Mouse (Mus musculus): ENCODE results near the gene Acaca.

Acaca gene

DNA sequence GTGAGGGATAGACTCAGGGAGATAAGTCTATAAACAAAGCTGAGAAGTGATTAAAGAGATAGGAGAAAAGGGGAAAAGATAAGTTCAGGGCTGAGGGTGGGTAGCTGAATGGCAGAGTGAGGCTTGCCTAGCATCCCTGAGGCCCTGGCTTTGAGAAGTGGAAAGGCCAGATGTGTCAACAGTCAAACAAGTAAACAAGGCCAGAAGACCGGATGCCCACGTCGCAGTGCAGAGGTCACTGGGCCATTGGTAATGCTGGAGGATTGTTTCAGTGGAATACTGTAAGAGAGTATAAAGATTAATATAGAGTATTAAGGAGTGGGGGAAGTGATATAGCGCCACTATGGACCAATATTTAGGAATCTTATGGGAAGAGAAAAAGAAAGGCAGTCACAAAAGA is 89.5 kb downstream of the Acaca start:
- no peak for DNase-seq (ENCODE audit: low read depth in 2 of 2, low spot score in 2 of 2)

DNA sequence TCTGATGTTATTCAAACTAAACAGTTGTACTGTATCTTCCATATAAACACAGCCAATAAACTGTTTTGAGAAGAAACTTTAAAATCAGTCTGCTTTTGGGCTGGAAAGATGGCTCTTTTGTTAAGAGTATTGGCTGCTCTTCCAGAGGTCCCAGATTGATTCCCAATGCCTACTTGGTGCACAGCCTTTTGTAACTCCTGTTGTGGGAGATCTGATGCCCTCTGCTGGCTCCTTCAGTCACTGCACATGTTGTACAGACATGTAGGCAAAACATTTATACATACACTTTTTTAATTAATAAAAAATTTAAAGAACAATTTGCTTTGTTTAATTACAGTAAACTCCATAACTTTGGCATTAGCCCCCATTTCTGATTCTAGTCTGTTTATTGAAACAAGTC is 114.1 kb downstream of the Acaca start:
- peak; percentile 19 to 40 for DNase-seq (ENCODE audit: low read depth in 2 of 2, low spot score in 2 of 2)

GRCm38 (mm10) chr11:84247370-84247769 is 117.9 kb downstream of the Acaca start:
- no peak for DNase-seq (ENCODE audit: low read depth in 2 of 2, low spot score in 2 of 2)

DNA sequence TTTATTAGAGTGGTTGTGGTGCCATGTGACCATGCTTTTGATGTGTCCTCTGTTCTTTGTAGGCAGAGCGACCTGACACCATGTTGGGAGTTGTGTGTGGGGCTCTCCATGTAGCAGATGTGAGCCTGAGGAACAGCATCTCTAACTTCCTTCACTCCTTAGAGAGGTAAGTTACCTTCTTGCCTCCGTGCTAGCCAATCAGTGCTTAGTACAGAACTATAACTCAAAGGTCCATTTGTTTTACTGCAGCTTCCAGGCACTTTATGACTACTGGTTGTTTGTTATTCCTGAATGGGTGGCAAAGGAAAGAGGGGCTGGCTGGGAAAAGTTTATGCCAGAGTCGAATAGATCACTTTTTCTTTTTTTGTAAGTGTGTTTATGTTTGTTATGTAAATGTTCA is 121.7 kb downstream of the Acaca start:
- DNase-seq (ENCODE audit: low read depth in 2 of 2, low spot score in 2 of 2), result no peak

GRCm38 (mm10) chr11:84252425-84252824 is 123.0 kb downstream of the Acaca start:
- no peak for DNase-seq (ENCODE audit: low read depth in 2 of 2, low spot score in 2 of 2)

GRCm38 (mm10) chr11:84255879-84256278 is 126.4 kb downstream of the Acaca start:
- no peak for DNase-seq (ENCODE audit: low read depth in 2 of 2, low spot score in 2 of 2)

DNA sequence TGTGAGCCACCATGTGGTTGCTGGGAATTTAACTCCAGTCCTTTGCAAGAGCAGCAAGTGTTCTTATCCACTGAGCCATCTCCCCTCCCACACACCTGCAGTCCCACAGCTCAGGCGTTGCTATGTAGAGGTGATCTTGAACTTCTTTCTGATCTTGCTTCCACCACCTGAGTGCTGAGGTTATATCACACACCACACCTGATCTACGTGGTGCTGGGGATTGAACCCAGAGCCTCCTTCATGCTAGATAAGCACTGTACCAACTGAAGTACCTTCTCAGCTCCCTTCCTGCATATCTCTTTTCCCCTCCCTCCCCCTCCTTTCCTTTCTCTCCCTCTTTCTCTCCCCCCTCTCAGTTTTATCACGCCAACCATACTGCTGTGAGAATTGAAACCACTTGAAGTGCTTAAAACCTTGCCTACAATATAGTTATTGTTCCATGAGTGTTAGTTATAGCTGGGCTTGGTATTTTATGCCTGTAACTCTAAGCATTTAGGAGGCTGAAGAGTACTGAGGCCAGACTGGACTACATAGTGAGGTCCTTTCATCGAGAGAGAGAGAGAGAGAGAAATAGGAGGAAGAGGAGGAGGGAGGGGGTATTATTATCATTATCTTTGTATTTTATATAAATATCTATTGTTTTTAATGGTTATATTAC is 128.7 kb downstream of the Acaca start:
- no peak for DNase-seq (ENCODE audit: low read depth in 2 of 2, low spot score in 2 of 2)

DNA sequence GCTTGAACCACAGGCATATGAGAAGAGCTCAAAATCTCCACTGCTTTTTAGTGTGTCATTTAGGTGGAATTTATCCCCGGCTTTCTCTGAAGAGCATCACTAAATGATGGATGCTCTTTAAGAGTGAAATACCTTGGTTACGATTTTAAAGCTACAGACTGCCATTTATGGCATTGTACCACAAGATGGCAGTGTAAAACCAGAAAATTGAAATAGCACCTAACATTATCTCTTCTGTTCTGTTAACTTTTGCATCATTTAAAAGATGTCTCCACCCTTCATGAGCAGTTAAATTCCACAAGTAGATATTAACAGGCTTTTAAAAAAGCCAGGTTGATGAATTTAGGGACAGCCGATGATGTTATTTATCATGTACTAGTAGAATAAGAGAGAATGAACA is 135.0 kb downstream of the Acaca start:
- no peak for DNase-seq (ENCODE audit: low read depth in 2 of 2, low spot score in 2 of 2)

DNA sequence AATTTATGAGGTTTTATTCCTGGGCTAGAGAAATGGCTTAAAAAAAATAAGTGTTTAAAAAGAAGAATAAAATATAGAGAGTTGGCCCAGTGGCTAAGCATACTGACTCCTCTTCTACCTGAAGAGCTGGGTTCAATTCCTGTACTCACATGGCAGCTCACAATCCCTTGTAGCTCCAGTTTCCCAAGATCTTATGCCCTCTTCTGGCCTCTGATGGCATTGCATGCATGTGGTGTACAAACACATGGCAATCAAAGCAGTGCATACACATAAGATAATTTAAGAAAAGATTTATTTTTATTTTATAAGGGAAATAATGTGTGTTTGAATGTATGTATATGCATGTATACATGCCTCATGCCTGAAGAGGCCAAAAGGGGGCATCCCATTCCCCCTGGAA is 138.6 kb downstream of the Acaca start:
- peak; percentile 3 to 16 for DNase-seq (ENCODE audit: low read depth in 2 of 2, low spot score in 2 of 2)

DNA sequence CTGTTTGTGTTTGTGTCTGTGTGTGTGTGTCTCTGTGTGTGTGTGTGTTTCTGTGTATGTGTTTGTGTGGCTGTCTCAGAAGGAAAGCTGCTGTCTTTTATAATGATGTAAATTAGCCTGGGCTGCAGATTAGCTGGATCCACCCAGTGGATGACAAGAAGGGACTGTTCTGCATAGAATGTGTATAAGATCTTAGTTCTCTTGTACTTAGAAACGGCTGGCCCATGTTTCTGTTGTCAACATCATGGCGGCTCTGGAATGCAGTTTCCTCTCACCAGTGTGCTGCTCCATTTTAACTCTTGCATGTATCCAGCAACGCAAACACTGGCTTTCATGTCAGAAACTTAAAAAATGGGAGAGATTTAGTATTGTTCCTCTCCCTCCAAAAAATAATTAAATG is 141.0 kb downstream of the Acaca start:
- no peak for DNase-seq (ENCODE audit: low read depth in 2 of 2, low spot score in 2 of 2)

DNA sequence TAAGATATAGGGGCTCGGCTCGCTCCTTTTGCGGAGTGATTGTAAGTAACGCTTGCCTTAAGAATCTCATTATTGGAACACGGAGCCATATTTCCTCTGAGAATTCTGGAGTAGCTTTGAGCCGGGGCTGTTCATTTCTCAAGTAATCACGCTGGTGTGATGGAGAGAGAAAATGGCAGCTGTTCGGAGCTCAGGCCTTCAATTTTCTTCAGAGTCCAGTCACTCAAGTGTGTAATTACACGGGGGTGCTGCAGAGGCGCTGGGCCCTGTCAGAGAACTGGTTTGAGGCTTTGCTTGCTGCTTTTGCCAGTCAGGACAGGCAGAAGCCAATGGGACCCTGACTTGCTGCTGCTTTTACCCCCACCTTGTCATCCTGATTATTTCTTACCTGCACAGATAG is 142.5 kb downstream of the Acaca start:
- DNase-seq (ENCODE audit: low read depth in 2 of 2, low spot score in 2 of 2), result no peak

GRCm38 (mm10) chr11:84272574-84272973 is 143.1 kb downstream of the Acaca start:
- no peak for DNase-seq (ENCODE audit: low read depth in 2 of 2, low spot score in 2 of 2)

- DNase-seq (ENCODE audit: low read depth in 2 of 2, low spot score in 2 of 2), result no peak
Observed at GRCm38 (mm10) chr11:84276979-84277378, 147.5 kb downstream of the Acaca start.

DNA sequence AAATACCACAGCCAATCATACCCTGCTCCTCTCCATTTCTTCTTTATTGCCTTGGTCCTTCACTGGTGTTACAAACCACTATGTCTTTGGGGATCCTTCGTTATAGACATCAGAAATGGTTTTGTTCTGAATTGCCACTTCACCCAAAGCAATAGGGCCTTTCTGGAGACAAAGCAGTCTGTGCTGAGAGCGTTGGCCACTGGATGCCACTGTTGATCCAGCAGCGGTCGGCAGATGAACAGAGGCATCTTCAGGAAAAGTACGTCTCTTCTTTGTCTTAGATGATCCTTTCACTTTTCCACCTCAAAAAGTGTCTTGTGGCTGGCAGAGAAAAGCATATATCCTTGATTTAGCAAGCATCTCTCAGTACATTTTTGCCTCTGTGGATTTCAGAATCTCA is 151.8 kb downstream of the Acaca start:
- no peak for DNase-seq (ENCODE audit: low read depth in 2 of 2, low spot score in 2 of 2)

DNA sequence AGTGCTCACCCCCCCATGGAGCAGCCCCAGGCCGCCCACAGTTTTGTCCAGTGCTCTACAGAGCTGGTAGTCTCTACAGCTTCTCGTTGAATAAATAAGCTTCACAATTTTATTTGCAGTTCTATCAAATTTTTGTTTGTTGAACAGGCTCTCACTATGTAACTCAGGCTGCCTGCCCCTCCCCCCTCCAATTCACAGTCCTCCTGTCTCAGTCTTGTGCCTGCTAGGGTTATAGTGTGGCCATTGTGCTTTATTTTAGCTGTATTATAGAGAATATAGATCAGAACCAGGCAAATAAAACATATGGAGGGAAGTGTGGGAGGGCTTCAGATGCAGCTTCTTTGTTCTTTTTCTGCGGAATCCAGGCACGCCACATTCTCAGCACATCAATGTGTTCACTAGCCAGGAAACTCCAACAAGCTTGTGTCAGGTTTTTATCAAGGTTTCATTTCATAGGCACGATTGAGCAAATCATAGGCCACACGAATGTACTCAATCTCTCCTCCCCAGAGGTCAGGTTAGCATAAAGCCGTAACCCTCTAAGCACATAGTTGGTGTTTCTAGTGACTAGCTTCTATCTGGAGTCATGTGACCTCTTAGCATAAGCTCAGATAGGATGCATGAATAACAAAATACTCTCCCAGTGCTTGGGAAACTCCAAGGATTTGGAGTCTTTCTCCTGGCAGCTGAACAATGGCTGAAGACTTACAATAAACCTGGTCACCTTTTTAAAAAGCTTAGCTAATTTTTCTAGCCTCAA is 153.7 kb downstream of the Acaca start:
- no peak for DNase-seq (ENCODE audit: low read depth in 2 of 2, low spot score in 2 of 2)

- DNase-seq (ENCODE audit: low read depth in 2 of 2, low spot score in 2 of 2), result no peak
Observed at GRCm38 (mm10) chr11:84290781-84291180, 161.3 kb downstream of the Acaca start.

GRCm38 (mm10) chr11:84292532-84292931 is 163.1 kb downstream of the Acaca start:
- DNase-seq (ENCODE audit: low read depth in 2 of 2, low spot score in 2 of 2), result no peak

GRCm38 (mm10) chr11:84293288-84293687 is 163.8 kb downstream of the Acaca start:
- DNase-seq (ENCODE audit: low read depth in 2 of 2, low spot score in 2 of 2), result no peak

DNA sequence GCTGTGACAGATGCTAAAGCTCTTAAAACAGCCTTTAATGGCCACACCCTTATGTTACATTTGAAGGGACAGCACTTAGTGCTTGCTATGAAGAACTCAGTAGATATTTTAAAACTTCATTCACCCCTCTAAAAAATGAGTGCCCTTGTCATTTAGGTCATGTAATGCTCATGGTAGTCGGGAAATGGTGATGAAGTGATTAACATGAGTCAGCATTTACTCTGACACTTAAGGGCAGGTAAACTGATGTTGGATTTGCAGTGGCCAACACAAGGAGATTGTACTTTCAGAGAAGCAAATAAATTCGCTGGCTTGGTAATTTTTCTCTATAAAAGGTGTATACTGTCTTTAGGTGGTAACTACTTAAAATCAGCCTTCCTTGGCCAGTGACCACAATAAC is 166.9 kb downstream of the Acaca start:
- no peak for DNase-seq (ENCODE audit: low read depth in 2 of 2, low spot score in 2 of 2)

GRCm38 (mm10) chr11:84305474-84305873 is 176.0 kb downstream of the Acaca start:
- DNase-seq (ENCODE audit: low read depth in 2 of 2, low spot score in 2 of 2), result no peak

- no peak for DNase-seq (ENCODE audit: low read depth in 2 of 2, low spot score in 2 of 2)
Observed at GRCm38 (mm10) chr11:84306158-84306742, 176.8 kb downstream of the Acaca start.

GRCm38 (mm10) chr11:84324032-84324752 is 194.7 kb downstream of the Acaca start:
- DNase-seq (ENCODE audit: low read depth in 2 of 2, low spot score in 2 of 2), result no peak
